Mouse (Mus musculus): ENCODE results near the gene Slc16a12.

- TF ChIP-seq EP300 (optimal IDR thresholded peaks at IDR 0.05) (no peak), CTCF (IDR thresholded peaks at IDR 0.05; ENCODE audit: low read depth) (no peak)
Measured at GRCm38 (mm10) chr19:34753243-34753642, 6.2 kb upstream of the Slc16a12 start.

All from stomach, postnatal 0 days (tissue).